Mouse (Mus musculus): ENCODE measurements around the gene Eva1c.

DNA sequence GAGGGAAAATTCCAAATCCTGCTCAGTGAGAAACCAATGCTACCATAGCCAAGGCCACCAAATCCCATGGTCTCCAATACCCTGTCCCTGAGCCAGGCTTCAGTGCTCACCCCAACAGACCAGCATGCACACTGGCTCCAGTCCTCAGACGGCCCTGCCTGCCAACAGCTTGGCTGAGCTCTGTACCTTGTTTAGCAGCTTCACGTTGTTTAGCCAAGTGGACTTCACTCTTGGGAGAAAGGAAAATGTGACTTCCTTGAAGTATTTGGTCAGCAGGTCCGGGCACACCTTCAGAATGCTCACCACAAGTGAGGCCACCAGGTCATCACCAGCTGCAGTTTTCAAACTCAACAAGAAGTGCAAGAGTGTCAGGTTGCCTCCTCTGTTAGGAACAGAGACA lies 34.0 kb upstream of the Eva1c start:
- TF ChIP-seq CTCF (IDR thresholded peaks at IDR 0.05; ENCODE audit: control insufficient read depth, insufficient read depth, low read length) (no peak), POLR2A (IDR thresholded peaks at IDR 0.05; ENCODE audit: borderline replicate concordance, control insufficient read depth, low read depth, low read length) (no peak)
